Mouse (Mus musculus) right cerebral cortex, adult 2 months (tissue): ENCODE measurements around the gene Olfr1484.
"Not testable (repeated sequence)": the region's sequence is repeated elsewhere in the genome, so short reads cannot be mapped to it uniquely, and the experiment has no call there.

ENCODE experiments used
- DNase-seq, 2 experiments: peaks; one replicate each; pipeline ENCODE4 v3.0.0; 2021 to 2022; ENCODE audit warnings: low spot score in 2 of 2

Gene Olfr1484

GRCm38 (mm10) chr19:13583211-13583610 lies at the start of gene Olfr1484:
TSS of gene Olfr1484 (plus strand) at chr19:13583511.
- DNase-seq = no peak

DNA sequence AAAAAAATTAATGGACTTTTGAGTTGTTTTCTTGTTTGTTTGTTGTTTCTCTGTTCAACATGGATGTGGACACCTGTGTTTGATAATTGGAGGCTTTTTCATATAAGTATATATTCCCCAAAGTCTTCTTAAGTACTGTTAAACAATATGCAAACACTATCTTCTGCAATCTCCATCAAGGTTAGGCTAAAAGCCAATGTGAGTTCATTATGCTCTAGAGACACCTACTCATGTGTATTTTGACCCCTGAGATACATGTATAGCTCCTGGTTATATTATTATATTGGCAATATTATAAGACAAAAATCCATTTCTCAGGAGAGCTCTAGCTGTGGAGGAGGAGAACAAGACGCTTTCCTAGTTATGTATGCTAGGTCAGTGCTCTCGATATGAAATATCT lies 33.8 kb downstream of the Olfr1484 start, which contains the start of gene Olfr1487:
Gene Olfr1487, plus strand, starts transcription at position 301 of the 400 bp plus-strand sequence.
- DNase-seq = not testable (repeated sequence)

DNA sequence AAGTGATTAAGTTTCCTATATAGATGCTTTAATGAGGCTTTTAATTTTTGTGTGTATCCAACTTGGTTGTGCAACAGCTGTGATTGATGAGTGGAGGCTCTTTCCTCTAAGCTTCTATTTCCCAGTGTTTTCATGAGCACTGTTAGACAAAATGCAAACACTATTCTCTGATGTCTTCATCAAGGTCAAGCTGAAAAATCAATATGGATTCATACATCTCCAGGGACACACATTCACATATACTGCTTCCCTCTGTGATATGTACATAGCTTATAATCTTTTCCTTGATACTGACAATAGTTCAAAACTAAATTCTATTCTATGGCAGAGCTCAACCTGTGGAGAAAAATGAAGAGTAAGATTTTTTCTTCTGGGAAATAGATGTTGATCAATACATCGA lies 48.0 kb downstream of the Olfr1484 start, which contains the start of gene Olfr1489:
Gene Olfr1489, plus strand, starts transcription at position 301 of the 400 bp plus-strand sequence.
- no peak for DNase-seq
